Mouse (Mus musculus) CH12.LX (cell line): ENCODE results near the gene Fads2.

Experiments
- CHD2 ChIP-seq: IDR thresholded peaks from 2 replicates; pipeline ENCODE4 v1.6.1; 2011; ENCODE audit warnings: low read length, improper control_type of control experiment
- CTCF ChIP-seq, 2 experiments: IDR thresholded peaks in 1 of 2; conservative IDR thresholded peaks in 1 of 2; 2 replicates each; pipeline ENCODE4 v1.5.1; 2011 to 2012; ENCODE audit warnings: low read depth in 2 of 2, low read length in 2 of 2, improper control_type of control experiment in 1 of 2, inconsistent platforms in 1 of 2, mild to moderate bottlenecking in 1 of 2, moderate library complexity in 1 of 2
- MYC ChIP-seq: IDR thresholded peaks from 2 replicates; pipeline ENCODE4 v1.6.1; 2011; ENCODE audit warnings: low read depth, mild to moderate bottlenecking, improper control_type of control experiment, low read length

- TF ChIP-seq CTCF (conservative IDR thresholded peaks at IDR 0.05 in 1 of 2, IDR thresholded peaks at IDR 0.05 in 1 of 2; ENCODE audit: low read depth in 2 of 2, low read length in 2 of 2), result no peak
- TF ChIP-seq MYC, result no peak
- no peak for TF ChIP-seq CHD2
Measured at GRCm38 (mm10) chr19:10013913-10014312, 87.6 kb downstream of the Fads2 start.
